Mouse (Mus musculus) cortical plate, adult 2 months (tissue): ENCODE data around the gene Mettl22.

Experiments
- CTCF ChIP-seq: fragments of 200-500 bp; IDR thresholded peaks from 2 replicates; pipeline ENCODE4 v1.5.1; 2011; ENCODE audit warnings: mild to moderate bottlenecking, control low read depth, low read length; ENCODE audit not compliant: insufficient read depth; ENCODE audit errors: extremely low read depth
- POLR2A ChIP-seq: fragments of 200-500 bp; IDR thresholded peaks from 2 replicates; pipeline ENCODE4 v1.6.1; 2011; ENCODE audit warnings: mild to moderate bottlenecking, low read length, control low read depth; ENCODE audit not compliant: insufficient read depth; ENCODE audit errors: extremely low read depth

DNA sequence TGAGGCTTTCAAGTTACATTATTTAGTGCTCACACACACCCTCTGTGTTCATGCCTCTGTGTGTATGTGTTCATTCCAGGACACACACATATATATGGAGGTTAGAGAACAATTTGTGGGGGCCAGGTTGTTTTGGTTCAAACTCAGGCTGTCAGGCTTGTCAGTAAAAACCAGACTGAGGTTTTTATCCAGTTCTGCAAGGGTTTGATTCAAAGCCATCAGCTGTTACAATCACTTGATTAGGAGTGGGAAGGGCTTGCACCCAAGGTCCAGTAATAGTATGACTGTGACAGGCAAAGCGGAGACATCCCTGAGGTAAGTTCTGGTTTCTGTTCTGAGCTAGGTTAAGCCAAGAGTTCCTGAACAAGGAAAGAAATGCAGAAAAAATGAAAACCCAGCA is 58.8 kb downstream of the Mettl22 start:
- TF ChIP-seq POLR2A (no peak), CTCF (no peak)
